Mouse (Mus musculus): Measurements from ENCODE around the gene Tgfbr1. TPM values are rescaled to one million over a fixed set of nuclear protein-coding genes. Genes with fewer than 3 reads are reported as not detected.

Tgfbr1 gene
- 109 and 121 TPM in 2 replicates for polyA plus RNA-seq (2016; fragmentation: Nextera tagmentation; extraction: Ambion mirVana)

DNA sequence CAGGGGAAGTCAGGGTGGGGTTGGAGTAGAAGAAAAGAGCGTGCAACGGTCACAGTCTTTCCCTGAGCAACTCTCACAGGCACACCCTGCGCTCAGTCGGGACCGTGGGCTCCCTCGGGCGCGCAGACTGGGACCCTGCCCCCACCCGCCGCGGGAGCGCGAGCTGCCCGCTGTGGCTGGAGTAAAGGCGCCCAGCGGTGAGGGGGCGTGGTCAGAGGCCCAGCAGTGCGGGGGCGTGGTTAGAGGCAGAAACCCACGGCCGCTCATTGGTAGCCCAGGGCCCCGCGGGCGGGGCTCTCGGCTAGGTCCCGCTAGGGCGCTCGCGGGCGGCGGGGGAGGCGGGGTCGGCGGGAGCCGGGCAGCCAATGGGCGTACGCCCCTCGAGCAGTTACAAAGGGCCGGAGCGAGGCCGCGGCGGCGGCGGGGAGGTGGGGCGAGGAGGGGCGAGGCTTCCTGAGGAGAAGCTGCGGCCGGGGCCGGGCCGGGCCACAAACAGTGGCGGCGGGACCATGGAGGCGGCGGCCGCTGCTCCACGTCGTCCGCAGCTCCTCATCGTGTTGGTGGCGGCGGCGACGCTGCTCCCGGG, at the start of gene Tgfbr1:
Gene Tgfbr1 (plus strand): TSS at position 420 of the 586 bp plus-strand sequence.
- Histone ChIP-seq H3K27ac (replicated peaks) (peak within 1 kb of the TSS; percentile 97), H3K9ac (replicated peaks) (peak within 1 kb of the TSS; percentile 99), H3K36me3 (no peaks in the 10 kb centered on the region), H3K9me3 (no peaks in the 10 kb centered on the region), H3K4me3 (peak within 1 kb of the TSS; percentile 96), H3K4me1 (peaks cover 22% of the 10 kb centered on the region), H3K4me2 (replicated peaks) (peak within 1 kb of the TSS; percentile 97), H3K27me3 (peaks cover 10% of the 10 kb centered on the region)
- peak; percentile 99 for ATAC-seq (ENCODE audit: low FRiP score, low read depth)
- under 1% methylated on average over 45 of the region's 65 CpGs for WGBS

GRCm38 (mm10) chr4:47303340-47303998, 49.6 kb upstream of the Tgfbr1 start:
- no peak overlapping the region for H3K4me2 ChIP-seq (replicated peaks)
- H3K4me3 ChIP-seq: no peak overlapping the region
- H3K9ac ChIP-seq (replicated peaks): no peak overlapping the region
- 82% methylated on average over 5 of the region's 5 CpGs for WGBS
- no peak overlapping the region for H3K27ac ChIP-seq (replicated peaks)
- H3K4me1 ChIP-seq: no peaks in the 10 kb centered on the region
- H3K27me3 ChIP-seq: no peaks in the 10 kb centered on the region
- no peaks in the 10 kb centered on the region for H3K36me3 ChIP-seq
- no peak for ATAC-seq (ENCODE audit: low FRiP score, low read depth)
- peaks cover 6% of the 10 kb centered on the region; the same call in 1 of the 2 replicates for H3K9me3 ChIP-seq

- H3K4me1 ChIP-seq: no peaks in the 10 kb centered on the region
- H3K4me2 ChIP-seq (replicated peaks): no peak overlapping the region
- no peak overlapping the region for H3K27ac ChIP-seq (replicated peaks)
- H3K9me3 ChIP-seq: no peaks in the 10 kb centered on the region
- ATAC-seq (ENCODE audit: low FRiP score, low read depth): no peak
- no peak overlapping the region for H3K9ac ChIP-seq (replicated peaks)
- 86% methylated on average over 12 of the region's 12 CpGs for WGBS
- H3K36me3 ChIP-seq: no peaks in the 10 kb centered on the region
- H3K4me3 ChIP-seq: no peak overlapping the region
- H3K27me3 ChIP-seq: no peaks in the 10 kb centered on the region
Measured at GRCm38 (mm10) chr4:47309886-47310625, 43.0 kb upstream of the Tgfbr1 start.

DNA sequence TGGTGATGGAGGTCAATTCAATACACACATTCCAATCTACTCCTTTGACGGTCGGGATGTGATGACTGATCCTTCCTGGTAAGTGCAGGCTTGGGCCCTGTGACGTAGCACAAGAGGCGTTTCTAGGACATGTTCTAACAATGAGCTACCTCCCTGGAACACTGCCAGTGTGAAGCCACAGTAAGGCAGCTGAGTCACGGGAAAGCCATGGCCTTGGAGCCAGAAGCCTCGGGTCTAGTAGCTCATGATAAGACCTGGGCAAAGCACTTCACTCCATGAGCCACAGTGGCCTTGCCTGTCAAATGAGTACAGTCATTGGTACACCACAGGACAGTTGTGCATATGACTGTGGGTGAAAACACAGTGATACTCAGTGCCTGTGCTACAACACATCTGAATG, 42.2 kb upstream of the Tgfbr1 start:
- 87% methylated on average over 6 of the region's 6 CpGs for WGBS
- Histone ChIP-seq H3K27ac (replicated peaks) (no peak overlapping the region), H3K27me3 (no peaks in the 10 kb centered on the region), H3K9me3 (no peaks in the 10 kb centered on the region), H3K4me2 (replicated peaks) (no peak overlapping the region), H3K4me1 (no peaks in the 10 kb centered on the region), H3K4me3 (no peak overlapping the region), H3K36me3 (no peaks in the 10 kb centered on the region), H3K9ac (replicated peaks) (no peak overlapping the region)
- ATAC-seq (ENCODE audit: low FRiP score, low read depth): no peak

DNA sequence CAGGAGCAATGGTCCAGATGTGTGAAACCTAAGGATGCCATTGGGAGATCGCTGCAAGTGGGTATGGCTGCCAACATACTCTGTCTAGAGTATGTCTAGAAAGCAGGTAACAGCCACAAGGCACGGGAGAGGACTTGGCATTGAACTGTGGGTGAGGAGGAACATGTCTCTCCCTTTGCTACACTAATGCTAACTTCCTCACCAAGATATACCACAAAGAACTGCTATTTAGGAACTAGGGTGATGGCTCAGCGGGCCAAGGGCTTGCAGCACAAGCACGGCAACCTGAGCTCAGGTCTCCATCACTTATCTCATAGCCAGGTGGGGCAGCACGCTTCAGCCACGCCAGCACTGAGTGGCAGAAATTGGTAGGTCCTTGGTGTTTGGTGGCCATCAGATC, 41.6 kb upstream of the Tgfbr1 start:
- H3K36me3 ChIP-seq: no peaks in the 10 kb centered on the region
- WGBS: 80% methylated on average over 6 of the region's 6 CpGs
- no peak overlapping the region for H3K4me3 ChIP-seq
- H3K4me2 ChIP-seq (replicated peaks): no peak overlapping the region
- H3K27me3 ChIP-seq: no peaks in the 10 kb centered on the region
- no peak for ATAC-seq (ENCODE audit: low FRiP score, low read depth)
- no peak overlapping the region for H3K9ac ChIP-seq (replicated peaks)
- H3K4me1 ChIP-seq: no peaks in the 10 kb centered on the region
- no peaks in the 10 kb centered on the region for H3K9me3 ChIP-seq
- H3K27ac ChIP-seq (replicated peaks): no peak overlapping the region

DNA sequence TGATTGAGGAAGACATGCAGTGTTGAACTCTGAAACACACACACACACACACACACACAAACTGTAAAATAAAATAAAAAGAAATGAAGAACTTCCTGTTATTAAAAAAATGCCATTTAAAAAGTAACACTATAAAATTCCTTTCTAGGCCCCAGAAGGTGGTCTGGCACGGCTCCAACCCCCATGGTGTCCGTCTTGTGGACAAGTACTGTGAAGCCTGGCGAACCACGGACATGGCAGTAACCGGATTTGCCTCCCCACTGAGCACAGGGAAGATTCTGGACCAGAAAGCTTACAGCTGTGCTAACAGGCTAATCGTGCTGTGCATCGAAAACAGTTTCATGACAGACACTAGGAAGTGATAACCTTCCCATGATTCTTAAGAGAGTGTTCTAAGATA, 41.1 kb upstream of the Tgfbr1 start:
- Histone ChIP-seq H3K36me3 (no peaks in the 10 kb centered on the region), H3K9me3 (no peaks in the 10 kb centered on the region), H3K4me3 (no peak overlapping the region), H3K4me2 (replicated peaks) (no peak overlapping the region), H3K9ac (replicated peaks) (no peak overlapping the region), H3K27ac (replicated peaks) (no peak overlapping the region), H3K27me3 (no peaks in the 10 kb centered on the region), H3K4me1 (no peaks in the 10 kb centered on the region)
- 75% methylated on average over 7 of the region's 7 CpGs for WGBS
- ATAC-seq (ENCODE audit: low FRiP score, low read depth): no peak

DNA sequence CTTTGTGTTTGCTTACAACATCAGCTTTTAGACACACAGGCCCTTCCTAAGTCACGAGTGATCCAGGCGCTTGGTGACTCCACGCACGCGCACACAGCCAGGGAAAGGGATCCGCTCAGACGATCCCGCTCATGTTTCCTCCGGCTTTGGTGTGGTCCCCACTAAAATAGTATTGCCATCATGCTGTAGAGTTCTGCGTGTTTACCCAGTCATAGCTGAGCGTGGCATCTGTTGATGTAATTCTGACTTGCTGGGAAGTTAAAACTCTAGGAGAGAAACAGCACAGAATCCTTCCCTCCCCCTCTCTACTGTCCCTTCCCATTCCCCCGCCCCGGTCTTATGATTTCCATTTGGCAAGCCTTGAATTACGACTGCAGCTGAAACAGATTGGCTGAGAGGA, 40.3 kb upstream of the Tgfbr1 start:
- no peaks in the 10 kb centered on the region for H3K4me1 ChIP-seq
- no peaks in the 10 kb centered on the region for H3K36me3 ChIP-seq
- H3K4me3 ChIP-seq: no peak overlapping the region
- 84% methylated on average over 14 of the region's 14 CpGs for WGBS
- no peaks in the 10 kb centered on the region for H3K27me3 ChIP-seq
- no peaks in the 10 kb centered on the region for H3K9me3 ChIP-seq
- no peak overlapping the region for H3K4me2 ChIP-seq (replicated peaks)
- no peak overlapping the region for H3K9ac ChIP-seq (replicated peaks)
- no peak for ATAC-seq (ENCODE audit: low FRiP score, low read depth)
- H3K27ac ChIP-seq (replicated peaks): no peak overlapping the region

GRCm38 (mm10) chr4:47313710-47314410, 39.2 kb upstream of the Tgfbr1 start:
- WGBS: 84% methylated on average over 8 of the region's 8 CpGs
- Histone ChIP-seq H3K9me3 (no peaks in the 10 kb centered on the region), H3K4me2 (replicated peaks) (no peak overlapping the region), H3K27me3 (no peaks in the 10 kb centered on the region), H3K4me1 (no peaks in the 10 kb centered on the region), H3K36me3 (no peaks in the 10 kb centered on the region), H3K27ac (replicated peaks) (no peak overlapping the region), H3K9ac (replicated peaks) (no peak overlapping the region), H3K4me3 (no peak overlapping the region)
- ATAC-seq (ENCODE audit: low FRiP score, low read depth): no peak

DNA sequence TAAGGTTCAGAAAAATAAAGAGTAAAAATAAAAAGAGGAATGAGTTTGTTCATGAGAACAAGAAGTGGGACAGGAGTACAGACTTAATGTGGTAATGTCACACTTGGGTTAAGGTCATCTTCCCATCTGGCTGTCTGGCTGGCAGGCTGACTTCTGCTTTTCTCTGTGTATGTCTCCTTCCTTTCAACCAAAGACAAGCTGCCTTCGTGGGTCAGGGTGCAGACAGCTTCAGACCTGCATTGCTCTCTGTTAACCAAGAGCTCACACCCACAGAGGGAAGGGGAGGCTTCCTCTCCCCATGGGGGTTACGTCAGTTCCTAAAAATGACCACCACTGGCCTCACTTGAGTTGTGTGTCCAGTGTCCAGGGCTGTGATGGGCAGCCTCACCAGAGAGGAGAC, 37.6 kb upstream of the Tgfbr1 start:
- Histone ChIP-seq H3K9me3 (no peaks in the 10 kb centered on the region), H3K27ac (replicated peaks) (no peak overlapping the region), H3K9ac (replicated peaks) (no peak overlapping the region), H3K27me3 (no peaks in the 10 kb centered on the region), H3K4me2 (replicated peaks) (no peak overlapping the region), H3K4me1 (no peaks in the 10 kb centered on the region), H3K4me3 (no peak overlapping the region), H3K36me3 (no peaks in the 10 kb centered on the region)
- ATAC-seq (ENCODE audit: low FRiP score, low read depth): no peak
- 74% methylated on average over 2 of the region's 2 CpGs for WGBS

DNA sequence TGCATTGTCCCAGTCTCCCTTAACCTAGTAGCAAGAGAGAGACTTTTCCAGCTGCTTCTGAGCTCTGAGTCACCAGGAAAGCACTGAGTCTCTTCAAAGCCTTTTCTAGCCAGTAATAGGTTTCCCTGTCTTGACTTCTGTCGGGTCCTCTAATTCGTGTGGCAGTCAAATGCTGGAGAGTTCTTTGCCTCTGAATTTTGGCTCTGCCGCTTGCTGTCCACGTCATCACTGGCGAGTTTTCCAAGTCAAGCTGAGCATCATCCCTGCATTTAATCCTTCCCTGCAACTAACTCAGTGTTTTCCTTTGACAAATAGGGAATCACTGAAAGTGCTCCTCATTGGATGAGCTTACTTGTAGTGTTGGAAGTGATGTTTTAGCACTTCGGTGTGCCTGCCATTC, 36.6 kb upstream of the Tgfbr1 start:
- ATAC-seq (ENCODE audit: low FRiP score, low read depth): no peak
- Histone ChIP-seq H3K9ac (replicated peaks) (no peak overlapping the region), H3K27me3 (no peaks in the 10 kb centered on the region), H3K9me3 (no peaks in the 10 kb centered on the region), H3K4me3 (no peak overlapping the region), H3K27ac (replicated peaks) (no peak overlapping the region), H3K4me2 (replicated peaks) (no peak overlapping the region), H3K36me3 (no peaks in the 10 kb centered on the region), H3K4me1 (no peaks in the 10 kb centered on the region)
- WGBS: 84% methylated on average over 6 of the region's 6 CpGs

DNA sequence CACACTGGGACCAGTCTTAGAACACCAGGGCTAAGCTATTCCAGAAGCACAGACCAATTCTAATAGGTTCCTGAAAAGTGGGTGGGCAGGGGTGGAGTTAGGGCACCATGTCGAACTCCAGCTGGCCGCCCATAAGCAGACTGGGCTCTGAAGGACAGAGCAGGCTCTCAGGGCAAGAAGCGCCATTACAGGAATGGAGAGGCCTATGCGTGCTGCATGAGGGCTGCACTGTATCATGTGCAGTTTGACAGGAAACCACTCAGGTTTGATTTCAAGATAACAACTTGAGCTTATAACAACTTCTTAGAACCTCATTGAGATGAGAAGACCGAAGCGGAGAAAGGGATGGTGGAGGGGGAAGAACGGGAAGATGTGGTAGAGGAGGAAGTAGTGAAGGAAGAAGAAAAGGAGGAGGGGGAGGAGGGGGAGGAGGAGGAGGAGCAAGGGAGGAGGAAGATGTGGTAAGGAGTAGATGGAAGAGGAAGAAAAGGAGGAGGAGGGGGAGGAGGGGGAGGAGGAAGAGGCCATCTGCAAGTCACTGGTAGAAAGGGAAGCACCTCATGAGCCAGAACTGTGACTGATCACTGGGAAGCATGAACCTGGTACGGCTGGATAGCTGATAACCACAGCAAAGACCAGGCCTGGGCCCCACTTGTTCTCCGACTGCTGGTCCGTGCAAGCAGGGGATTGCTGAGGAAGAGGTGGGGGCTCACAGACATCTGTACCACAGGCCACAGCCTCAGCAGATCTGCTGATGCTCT, 33.3 kb upstream of the Tgfbr1 start:
- H3K4me3 ChIP-seq: no peak overlapping the region
- H3K27ac ChIP-seq (replicated peaks): no peak overlapping the region
- H3K9me3 ChIP-seq: no peaks in the 10 kb centered on the region
- H3K4me2 ChIP-seq (replicated peaks): no peak overlapping the region
- no peak for ATAC-seq (ENCODE audit: low FRiP score, low read depth)
- 89% methylated on average over 10 of the region's 10 CpGs for WGBS
- H3K4me1 ChIP-seq: no peaks in the 10 kb centered on the region
- no peaks in the 10 kb centered on the region for H3K36me3 ChIP-seq
- no peaks in the 10 kb centered on the region for H3K27me3 ChIP-seq
- no peak overlapping the region for H3K9ac ChIP-seq (replicated peaks)
